Mouse (Mus musculus) cortical plate, adult 2 months (tissue): ENCODE results near the gene Arhgef26.

Source experiments
- CTCF ChIP-seq: fragments of 200-500 bp; IDR thresholded peaks from 2 replicates; pipeline ENCODE4 v1.5.1; 2011; ENCODE audit warnings: mild to moderate bottlenecking, control low read depth, low read length; ENCODE audit not compliant: insufficient read depth; ENCODE audit errors: extremely low read depth
- POLR2A ChIP-seq: fragments of 200-500 bp; IDR thresholded peaks from 2 replicates; pipeline ENCODE4 v1.6.1; 2011; ENCODE audit warnings: mild to moderate bottlenecking, low read length, control low read depth; ENCODE audit not compliant: insufficient read depth; ENCODE audit errors: extremely low read depth

- TF ChIP-seq CTCF (no peak), POLR2A (no peak)
Observed at GRCm38 (mm10) chr3:62399826-62400746, 61.9 kb downstream of the Arhgef26 start.
